Mouse (Mus musculus): ENCODE data around the gene Cpa1.

- TF ChIP-seq POLR2A (IDR thresholded peaks at IDR 0.05; ENCODE audit: low read depth, low read length) (no peak), CTCF (IDR thresholded peaks at IDR 0.05; ENCODE audit: extremely low read depth, insufficient read depth, insufficient read length, insufficient replicate concordance) (no peak)
These were observed 24.8 kb upstream of the Cpa1 start for GRCm38 (mm10) chr6:30614251-30614650.
